Mouse (Mus musculus) forebrain, embryonic 15.5 days (tissue): Measurements from ENCODE around the gene Lrrfip1. TPM values are rescaled to one million over a fixed set of nuclear protein-coding genes. Genes with fewer than 3 reads are reported as not detected.

Experiments
- ATAC-seq: fragments of 200-750 bp; cut with Nextera tagmentation; replicated peaks from 2 replicates; pipeline ENCODE4 v1.8.0; 2017; ENCODE audit warnings: mild to moderate bottlenecking, moderate TSS enrichment, moderate library complexity
- H3K27ac ChIP-seq: fragments of 300-500 bp; sonication (generic); replicated peaks from 2 replicates; pipeline ENCODE4 v1.5.1; 2015; ENCODE audit warnings: mild to moderate bottlenecking, inconsistent platforms
- H3K27me3 ChIP-seq: fragments of 300-500 bp; sonication (generic); 2 replicates; pipeline ENCODE4 v1.6.1; 2015; ENCODE audit warnings: inconsistent platforms
- H3K36me3 ChIP-seq: fragments of 300-500 bp; sonication (generic); 2 replicates; pipeline ENCODE4 v1.6.1; 2015; ENCODE audit warnings: mild to moderate bottlenecking, inconsistent platforms
- H3K4me1 ChIP-seq: fragments of 300-500 bp; sonication (generic); 2 replicates; pipeline ENCODE4 v1.6.1; 2015; ENCODE audit warnings: inconsistent platforms
- H3K4me2 ChIP-seq: fragments of 300-500 bp; sonication (generic); replicated peaks from 2 replicates; pipeline ENCODE4 v1.6.1; 2015; ENCODE audit warnings: mild to moderate bottlenecking, inconsistent platforms
- H3K4me3 ChIP-seq: fragments of 300-500 bp; sonication (generic); 2 replicates; pipeline ENCODE4 v1.5.1; 2015; ENCODE audit warnings: mild to moderate bottlenecking, inconsistent platforms
- H3K9ac ChIP-seq: fragments of 300-500 bp; sonication (generic); replicated peaks from 2 replicates; pipeline ENCODE4 v1.6.1; 2015; ENCODE audit warnings: mild to moderate bottlenecking, inconsistent platforms
- H3K9me3 ChIP-seq: fragments of 300-500 bp; sonication (generic); 2 replicates; pipeline ENCODE4 v1.6.1; 2016; ENCODE audit warnings: inconsistent platforms
- WGBS: fragments of 180-500 bp; shearing (Covaris S2); methylation state at CpG from one replicate; pipeline ENCODE4 v1.1.7; 2015; ENCODE audit warnings: mixed read lengths; 5-methylcytosine and 5-hydroxymethylcytosine counted together
- polyA plus RNA-seq: library from polyadenylated mRNA; unstranded; fragments of >200 nt; fragmentation: Nextera tagmentation; extraction: Ambion mirVana; gene quantifications from 2 replicates; pipeline ENCODE4 v1.2.1, GENCODE M21; 2015

Gene Lrrfip1
- polyA plus RNA-seq, 1 experiment from 2014 or later = 38.3 TPM

DNA sequence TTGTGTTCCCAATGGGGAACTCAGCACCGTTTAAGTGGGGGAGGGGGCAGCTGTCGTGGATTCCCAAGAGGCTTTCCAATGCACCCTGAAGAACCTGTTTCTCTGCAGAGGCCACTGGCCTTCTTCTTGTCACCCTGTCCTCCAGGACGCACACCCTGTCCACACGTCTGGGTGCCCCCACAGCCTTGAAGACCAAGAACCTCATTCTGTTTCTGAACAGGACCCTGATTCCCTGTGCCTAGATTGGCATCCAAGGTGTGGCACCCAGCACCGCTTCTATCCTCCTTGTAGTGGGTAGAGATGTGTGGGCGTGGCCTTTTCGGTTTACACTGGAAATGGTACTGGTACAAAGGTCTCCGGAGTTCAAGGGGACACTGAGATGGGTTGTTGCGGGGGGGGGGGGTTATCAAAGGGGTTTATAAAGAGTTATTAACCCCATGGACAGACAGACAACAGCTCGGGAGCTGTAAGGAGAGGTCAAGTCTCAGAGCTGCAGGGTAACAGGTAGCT lies 28.6 kb upstream of the Lrrfip1 start:
- Histone ChIP-seq H3K9ac (no peak overlapping the region), H3K4me3 (no peak overlapping the region), H3K36me3 (no peaks in the 10 kb centered on the region), H3K9me3 (no peaks in the 10 kb centered on the region), H3K27me3 (0 out of 2 replicates have a peak, but pooled peaks cover 4% of the 10 kb centered on the region), H3K4me2 (no peak overlapping the region), H3K4me1 (peaks cover 35% of the 10 kb centered on the region), H3K27ac (no peak overlapping the region)
- 83% methylated on average over 10 of the region's 10 CpGs for WGBS
- no peak for ATAC-seq

DNA sequence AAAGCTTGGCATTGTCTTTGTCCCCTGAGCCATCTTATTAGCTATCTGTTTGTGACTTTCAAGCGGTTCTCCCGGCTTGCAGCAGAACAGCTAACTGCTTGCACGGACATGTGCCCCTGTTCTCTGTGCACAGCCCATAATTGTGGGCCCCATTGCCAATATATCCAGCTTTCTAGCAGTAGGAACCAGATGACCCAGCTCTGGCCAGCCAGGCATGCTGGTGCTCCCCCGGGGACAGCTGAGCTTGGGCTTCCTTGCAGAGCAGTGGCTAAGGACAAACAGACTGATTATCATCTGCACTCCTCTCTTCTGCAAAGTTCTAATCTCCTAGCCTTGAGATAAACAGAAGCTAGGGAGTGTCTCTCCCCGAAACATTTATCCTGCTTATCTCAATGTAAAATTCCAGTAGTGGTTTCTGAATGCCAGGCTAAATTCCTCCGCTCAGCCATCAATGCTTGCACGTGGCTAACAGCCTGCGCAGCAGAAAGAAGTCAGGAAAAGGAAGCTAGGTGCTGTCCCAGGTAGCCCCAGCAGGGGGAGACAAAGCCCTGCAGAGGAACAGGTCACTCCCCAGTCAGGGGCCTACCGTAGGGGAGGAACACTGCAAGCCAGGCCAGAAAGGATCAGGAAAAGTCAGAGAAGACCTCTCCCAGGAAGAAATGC lies 25.5 kb upstream of the Lrrfip1 start:
- Histone ChIP-seq H3K4me2 (no peak overlapping the region), H3K9me3 (no peaks in the 10 kb centered on the region), H3K27me3 (0 out of 2 replicates have a peak, but pooled peaks cover 4% of the 10 kb centered on the region), H3K4me1 (peaks cover 42% of the 10 kb centered on the region), H3K9ac (no peak overlapping the region), H3K4me3 (no peak overlapping the region), H3K27ac (no peak overlapping the region), H3K36me3 (no peaks in the 10 kb centered on the region)
- ATAC-seq = peak; percentile 69
- 20% methylated on average over 9 of the region's 9 CpGs for WGBS

DNA sequence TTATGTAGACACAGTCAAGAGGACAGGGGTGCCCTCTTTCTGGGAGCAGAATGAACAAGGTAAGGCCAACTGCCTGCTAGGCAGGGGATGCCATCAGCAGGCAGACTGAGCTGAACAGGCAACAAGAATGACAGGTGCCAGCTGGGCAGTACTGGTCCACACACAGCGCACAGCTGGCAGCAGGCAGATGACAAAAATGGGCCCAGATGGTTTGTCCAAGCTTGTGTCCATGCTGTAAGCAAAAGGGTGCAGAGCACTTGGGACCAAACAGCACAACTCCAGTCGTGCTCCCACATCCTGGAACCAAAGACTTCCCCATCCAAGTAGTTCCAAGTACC lies 25.0 kb upstream of the Lrrfip1 start:
- Histone ChIP-seq H3K4me3 (no peak overlapping the region), H3K4me2 (no peak overlapping the region), H3K9me3 (no peaks in the 10 kb centered on the region), H3K4me1 (peaks cover 37% of the 10 kb centered on the region), H3K27ac (no peak overlapping the region), H3K9ac (no peak overlapping the region), H3K36me3 (no peaks in the 10 kb centered on the region), H3K27me3 (0 out of 2 replicates have a peak, but pooled peaks cover 4% of the 10 kb centered on the region)
- WGBS = 89% methylated on average over 2 of the region's 2 CpGs
- no peak; the same call in 1 of the 2 replicates for ATAC-seq

DNA sequence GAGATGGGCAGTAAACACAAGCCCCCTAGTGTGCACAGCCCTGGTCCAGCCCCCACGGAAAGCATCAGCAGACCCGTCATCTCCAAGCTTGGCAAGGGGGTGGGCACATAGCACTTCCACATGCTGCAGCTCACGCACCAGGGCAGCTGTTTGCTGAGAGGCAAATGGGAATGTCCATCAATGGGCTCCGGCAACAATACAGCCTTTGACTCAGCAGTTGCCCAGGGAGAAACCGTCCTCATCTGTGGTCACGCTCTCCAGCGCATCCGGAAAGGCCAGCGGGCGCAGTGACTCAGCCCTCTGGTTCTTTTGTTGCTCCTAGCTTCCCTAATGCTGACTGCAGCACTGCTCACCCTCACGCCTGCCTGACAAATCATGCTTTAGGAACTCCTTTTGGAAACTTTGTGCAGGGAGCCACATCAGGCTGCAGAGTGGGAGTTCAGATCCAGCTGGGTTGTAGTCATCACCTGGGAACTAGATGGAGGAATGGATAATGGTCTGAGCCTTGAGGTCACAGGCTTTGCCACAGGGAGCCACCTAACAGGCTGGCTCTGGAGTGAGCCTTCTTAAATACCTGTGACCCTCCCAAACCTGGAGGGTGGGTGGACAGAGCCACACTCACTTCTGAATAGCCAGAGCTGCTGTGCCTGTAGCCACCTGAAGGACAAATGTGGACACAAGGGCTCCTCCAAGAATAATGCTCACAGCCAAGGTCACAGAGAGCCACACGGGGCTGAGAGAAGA lies 23.5 kb upstream of the Lrrfip1 start:
- Histone ChIP-seq H3K27me3 (0 out of 2 replicates have a peak, but pooled peaks cover 4% of the 10 kb centered on the region), H3K27ac (no peak overlapping the region), H3K36me3 (no peaks in the 10 kb centered on the region), H3K4me3 (no peak overlapping the region), H3K9me3 (no peaks in the 10 kb centered on the region), H3K9ac (no peak overlapping the region), H3K4me1 (peaks cover 35% of the 10 kb centered on the region), H3K4me2 (peak overlapping the region; percentile 21; the same call in 1 of the 2 replicates)
- ATAC-seq = peak; percentile 60
- 8% methylated on average over 12 of the region's 12 CpGs for WGBS

DNA sequence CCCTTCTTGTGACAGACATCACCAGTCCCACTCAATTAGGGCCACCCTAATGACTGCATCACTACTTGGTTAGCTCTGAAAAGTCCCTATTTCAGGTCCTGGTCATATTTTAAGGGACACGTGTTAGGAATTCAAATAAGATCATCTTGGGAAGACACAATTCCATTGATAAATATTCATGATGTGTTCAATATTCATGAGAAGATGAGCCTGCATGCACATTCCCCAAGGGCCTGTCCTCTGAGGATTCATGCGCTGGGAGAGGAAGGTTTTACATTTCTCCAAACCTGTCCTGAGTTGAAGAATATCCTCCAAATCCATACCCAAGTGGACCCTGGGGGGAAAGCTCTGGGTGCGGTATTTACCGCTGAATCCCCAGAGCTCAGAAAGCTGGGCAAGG lies 22.6 kb upstream of the Lrrfip1 start:
- 74% methylated on average over 4 of the region's 4 CpGs for WGBS
- Histone ChIP-seq H3K9me3 (no peaks in the 10 kb centered on the region), H3K4me1 (peaks cover 35% of the 10 kb centered on the region), H3K27me3 (0 out of 2 replicates have a peak, but pooled peaks cover 4% of the 10 kb centered on the region), H3K4me3 (no peak overlapping the region), H3K4me2 (no peak overlapping the region), H3K27ac (no peak overlapping the region), H3K36me3 (no peaks in the 10 kb centered on the region), H3K9ac (no peak overlapping the region)
- ATAC-seq = no peak

DNA sequence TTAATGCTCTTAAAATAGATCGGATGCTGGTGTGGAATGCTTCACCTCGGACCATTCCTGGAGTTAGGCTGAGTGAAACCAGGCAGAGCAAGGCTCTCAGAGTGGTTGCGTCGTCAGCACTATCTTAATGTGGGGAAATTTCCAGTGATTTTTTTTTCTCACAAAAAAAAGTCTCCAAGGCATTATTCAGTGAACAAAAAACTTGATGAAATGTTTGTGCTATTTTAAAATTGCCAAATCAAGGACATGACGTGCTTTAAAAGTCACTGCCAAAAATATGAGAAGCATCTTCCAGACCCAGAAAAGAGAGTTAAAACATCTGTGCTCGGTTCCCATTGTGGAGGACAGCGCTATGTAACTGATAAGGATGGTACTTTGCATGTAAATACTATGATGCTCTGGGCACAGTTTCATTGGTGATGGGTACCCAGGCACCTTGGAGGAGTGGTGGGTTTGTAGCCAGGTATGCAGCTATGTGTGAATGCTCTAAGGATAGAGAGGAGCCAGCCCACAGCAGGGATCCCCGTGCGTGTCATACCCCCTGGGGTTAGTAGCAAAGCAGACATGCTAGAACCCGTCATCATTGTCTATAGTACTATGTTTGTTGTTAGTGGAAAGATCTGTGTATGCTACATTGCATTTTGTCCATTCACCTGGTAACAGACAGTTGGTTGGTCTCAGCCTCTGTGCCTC lies 17.8 kb upstream of the Lrrfip1 start:
- Histone ChIP-seq H3K9me3 (no peaks in the 10 kb centered on the region), H3K4me3 (no peak overlapping the region), H3K27ac (0 out of 2 replicates have a peak overlapping the region, but pooled peaks have one; percentile 20), H3K36me3 (no peaks in the 10 kb centered on the region), H3K4me2 (no peak overlapping the region), H3K27me3 (no peaks in the 10 kb centered on the region), H3K9ac (no peak overlapping the region), H3K4me1 (peaks cover 5% of the 10 kb centered on the region; the same call in 1 of the 2 replicates)
- ATAC-seq = no peak
- WGBS = 77% methylated on average over 10 of the region's 10 CpGs

DNA sequence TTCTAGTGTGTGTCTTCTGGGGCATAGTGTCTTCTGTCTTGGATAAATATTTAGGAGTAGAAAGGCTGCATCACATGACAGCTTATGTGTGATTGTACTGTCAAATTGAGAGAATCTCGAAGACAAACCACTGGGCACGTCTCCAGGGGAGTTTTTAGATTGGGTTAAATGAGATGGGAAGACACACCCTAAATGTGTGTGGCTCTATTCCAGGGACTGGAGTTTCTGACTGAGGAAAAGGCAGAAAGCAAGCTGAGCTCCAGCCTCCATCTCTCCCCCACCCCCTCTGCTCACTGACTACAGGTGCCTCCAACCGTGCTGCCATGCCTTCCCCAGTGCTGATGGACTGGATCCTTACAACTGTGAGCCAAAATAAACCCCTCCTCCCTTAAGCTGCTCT lies 17.2 kb upstream of the Lrrfip1 start:
- Histone ChIP-seq H3K4me1 (no peaks in the 10 kb centered on the region), H3K4me3 (no peak overlapping the region), H3K9me3 (no peaks in the 10 kb centered on the region), H3K4me2 (no peak overlapping the region), H3K36me3 (no peaks in the 10 kb centered on the region), H3K27ac (no peak overlapping the region), H3K27me3 (no peaks in the 10 kb centered on the region), H3K9ac (no peak overlapping the region)
- ATAC-seq = no peak
- WGBS = 63% methylated on average over 3 of the region's 3 CpGs

DNA sequence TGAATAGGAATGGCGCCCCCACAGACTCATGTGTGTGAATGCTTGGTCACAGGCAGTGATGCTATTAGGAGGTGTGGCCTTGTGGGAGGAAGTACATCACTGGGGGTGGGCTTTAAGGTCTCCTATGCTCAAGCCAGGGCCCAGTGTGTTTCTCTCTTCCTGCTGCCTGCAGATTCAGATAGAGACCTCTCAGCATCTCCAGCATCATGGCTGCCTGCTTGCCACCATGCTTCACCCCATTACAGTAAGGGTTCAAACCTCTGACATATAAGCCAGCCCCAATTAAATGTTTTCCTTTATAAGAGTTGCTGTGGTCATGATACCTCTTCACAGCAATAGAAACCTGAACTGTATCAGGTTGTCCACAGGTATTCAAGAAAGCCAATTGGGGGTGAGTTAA lies 2.6 kb upstream of the Lrrfip1 start:
- H3K4me1 ChIP-seq = peaks cover 16% of the 10 kb centered on the region
- no peak overlapping the region for H3K4me3 ChIP-seq
- H3K27ac ChIP-seq = no peak overlapping the region
- no peak overlapping the region for H3K9ac ChIP-seq
- no peaks in the 10 kb centered on the region for H3K9me3 ChIP-seq
- H3K4me2 ChIP-seq = no peak overlapping the region
- ATAC-seq = no peak
- WGBS = 93% methylated on average over 1 of the region's 1 CpGs
- H3K36me3 ChIP-seq = no peaks in the 10 kb centered on the region
- H3K27me3 ChIP-seq = no peaks in the 10 kb centered on the region

DNA sequence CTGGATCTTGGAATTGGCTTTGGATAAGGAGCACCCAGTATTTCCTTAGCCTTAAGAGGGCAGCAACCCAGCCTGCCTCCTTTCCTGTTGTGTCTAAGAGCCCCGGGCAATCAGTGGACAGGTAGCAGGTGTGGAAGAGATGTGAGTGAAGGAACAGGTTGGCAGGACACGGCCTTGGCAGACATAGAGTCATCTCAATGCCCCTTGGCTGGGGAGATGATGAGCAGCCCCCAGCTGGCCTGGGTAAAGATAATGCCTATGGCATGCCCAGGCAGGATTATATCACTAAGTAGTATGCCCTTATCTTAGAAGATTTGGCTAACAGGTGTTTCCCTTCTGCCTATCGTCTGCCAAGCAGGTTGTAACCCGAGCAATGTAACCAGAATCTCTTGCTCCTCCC lies 1.4 kb upstream of the Lrrfip1 start:
- H3K9me3 ChIP-seq = no peaks in the 10 kb centered on the region
- no peak overlapping the region for H3K4me3 ChIP-seq
- peaks cover 16% of the 10 kb centered on the region for H3K4me1 ChIP-seq
- WGBS = 79% methylated on average over 4 of the region's 4 CpGs
- no peak overlapping the region for H3K9ac ChIP-seq
- no peak for ATAC-seq
- H3K36me3 ChIP-seq = no peaks in the 10 kb centered on the region
- H3K4me2 ChIP-seq = no peak overlapping the region
- no peak overlapping the region for H3K27ac ChIP-seq
- H3K27me3 ChIP-seq = no peaks in the 10 kb centered on the region

DNA sequence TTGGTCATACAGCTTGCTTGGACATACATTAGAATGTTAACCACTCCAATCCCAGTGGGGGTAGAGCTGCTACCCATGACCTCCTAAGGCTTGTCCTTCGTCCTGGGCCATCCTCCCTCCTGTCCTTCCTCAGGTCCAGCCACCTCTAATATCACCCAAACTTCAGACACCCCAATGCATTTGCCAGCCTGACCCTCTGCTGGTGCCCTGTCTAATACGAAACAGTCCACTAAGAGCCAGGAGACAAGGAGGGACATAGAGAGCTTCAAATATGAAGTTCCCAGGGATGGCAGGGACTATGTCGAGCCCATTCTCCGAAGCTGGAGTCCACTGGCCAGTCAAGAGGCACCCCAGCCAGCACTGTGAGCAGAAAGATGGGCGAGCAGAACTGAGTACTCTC lies 896 bp upstream of the Lrrfip1 start:
- Histone ChIP-seq H3K9me3 (no peaks in the 10 kb centered on the region), H3K9ac (no peak overlapping the region), H3K27ac (no peak overlapping the region), H3K4me2 (peak overlapping the region; percentile 94; the same call in 1 of the 2 replicates), H3K27me3 (no peaks in the 10 kb centered on the region), H3K4me3 (peak overlapping the region; percentile 72), H3K4me1 (peaks cover 16% of the 10 kb centered on the region), H3K36me3 (no peaks in the 10 kb centered on the region)
- no peak for ATAC-seq
- 93% methylated on average over 5 of the region's 5 CpGs for WGBS

DNA sequence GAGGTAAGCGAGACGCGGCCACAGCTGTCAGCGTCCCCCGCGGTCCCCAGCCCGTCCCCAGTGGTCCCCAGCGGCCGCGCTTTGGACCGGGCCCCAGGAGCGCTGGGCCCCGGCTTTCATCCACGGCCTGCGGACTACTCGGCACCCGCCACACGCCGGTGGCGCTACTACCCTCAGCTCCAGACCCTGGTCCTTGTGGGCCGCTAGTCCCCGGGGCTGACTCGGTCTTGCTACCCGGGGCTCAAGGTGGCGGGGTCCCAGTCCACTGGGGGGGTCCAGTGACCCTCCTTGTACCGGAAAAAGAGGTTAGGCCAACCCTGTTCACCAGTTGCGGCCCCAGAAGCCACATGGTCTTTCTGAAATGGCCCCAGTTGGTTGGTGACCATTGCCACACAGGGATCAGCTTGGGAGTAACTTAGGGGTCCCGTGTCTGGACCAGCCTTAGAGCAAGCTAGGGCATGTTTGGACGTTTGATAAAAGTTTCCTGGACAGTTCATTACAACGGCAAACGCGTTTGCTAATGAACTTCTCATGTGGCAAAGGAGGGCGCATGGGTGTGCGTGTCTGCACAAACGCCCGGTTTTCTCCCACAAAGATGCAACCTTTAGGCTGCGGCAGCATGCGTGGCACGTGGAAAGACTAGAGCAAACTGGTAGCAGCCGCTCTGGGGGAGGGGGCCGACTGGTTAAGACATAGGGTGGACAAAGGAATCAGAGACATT lies 514 bp downstream of the Lrrfip1 start:
- no peaks in the 10 kb centered on the region for H3K36me3 ChIP-seq
- ATAC-seq = peak; percentile 80
- H3K27ac ChIP-seq = peak overlapping the region; percentile 45; the same call in 1 of the 2 replicates
- peak overlapping the region; percentile 94 for H3K4me2 ChIP-seq
- H3K4me3 ChIP-seq = peak overlapping the region; percentile 72
- peaks cover 16% of the 10 kb centered on the region for H3K4me1 ChIP-seq
- H3K9me3 ChIP-seq = no peaks in the 10 kb centered on the region
- no peaks in the 10 kb centered on the region for H3K27me3 ChIP-seq
- under 1% methylated on average over 41 of the region's 41 CpGs for WGBS
- H3K9ac ChIP-seq = peak overlapping the region; percentile 71
